Mouse (Mus musculus): Measurements from ENCODE around the gene Calml3. TPM values are rescaled to one million over a fixed set of nuclear protein-coding genes. Genes with fewer than 3 reads are reported as not detected.

Gene Calml3
- polyA plus RNA-seq, 1 experiment from 2014 or later, result not detected

- H3K9ac ChIP-seq (ENCODE audit: low read depth, low read length), result no peak overlapping the region
- WGBS, result 79% methylated on average over 3 of the region's 3 CpGs
- H3K27ac ChIP-seq (ENCODE audit: low read depth, low read length), result no peak overlapping the region
- no peak overlapping the region for H3K4me3 ChIP-seq (ENCODE audit: low read depth, low read length)
- no peaks in the 10 kb centered on the region for H3K27me3 ChIP-seq (ENCODE audit: control insufficient read depth, insufficient read depth, low read length)
- no peak overlapping the region for H3K4me2 ChIP-seq (replicated peaks; ENCODE audit: low read depth, low read length)
- H3K36me3 ChIP-seq (ENCODE audit: control insufficient read depth, insufficient read depth, low read length), result no peaks in the 10 kb centered on the region
- no peak for ATAC-seq (ENCODE audit: low FRiP score)
- no peak for DNase-seq (ENCODE audit: low spot score)
- no peaks in the 10 kb centered on the region for H3K4me1 ChIP-seq (replicated peaks; ENCODE audit: control insufficient read depth, insufficient read depth, low read length)
- H3K9me3 ChIP-seq (ENCODE audit: control insufficient read depth, low read length), result no peaks in the 10 kb centered on the region
Observed at GRCm38 (mm10) chr13:3768621-3769020, 35.5 kb downstream of the Calml3 start.

GRCm38 (mm10) chr13:3767086-3767485 lies 37.0 kb downstream of the Calml3 start:
- Histone ChIP-seq H3K27ac (ENCODE audit: low read depth, low read length) (no peak overlapping the region), H3K9ac (ENCODE audit: low read depth, low read length) (no peak overlapping the region), H3K4me3 (ENCODE audit: low read depth, low read length) (no peak overlapping the region), H3K36me3 (ENCODE audit: control insufficient read depth, insufficient read depth, low read length) (no peaks in the 10 kb centered on the region), H3K4me2 (replicated peaks; ENCODE audit: low read depth, low read length) (no peak overlapping the region), H3K4me1 (replicated peaks; ENCODE audit: control insufficient read depth, insufficient read depth, low read length) (no peaks in the 10 kb centered on the region), H3K9me3 (ENCODE audit: control insufficient read depth, low read length) (no peaks in the 10 kb centered on the region), H3K27me3 (ENCODE audit: control insufficient read depth, insufficient read depth, low read length) (no peaks in the 10 kb centered on the region)
- DNase-seq (ENCODE audit: low spot score) (no peak), ATAC-seq (ENCODE audit: low FRiP score) (no peak)

GRCm38 (mm10) chr13:3765781-3766180 lies 38.3 kb downstream of the Calml3 start:
- 92% methylated on average over 4 of the region's 4 CpGs for WGBS
- no peaks in the 10 kb centered on the region for H3K4me1 ChIP-seq (replicated peaks; ENCODE audit: control insufficient read depth, insufficient read depth, low read length)
- no peak overlapping the region for H3K4me2 ChIP-seq (replicated peaks; ENCODE audit: low read depth, low read length)
- no peaks in the 10 kb centered on the region for H3K9me3 ChIP-seq (ENCODE audit: control insufficient read depth, low read length)
- no peak for DNase-seq (ENCODE audit: low spot score)
- no peak overlapping the region for H3K27ac ChIP-seq (ENCODE audit: low read depth, low read length)
- no peak overlapping the region for H3K9ac ChIP-seq (ENCODE audit: low read depth, low read length)
- no peak overlapping the region for H3K4me3 ChIP-seq (ENCODE audit: low read depth, low read length)
- no peaks in the 10 kb centered on the region for H3K27me3 ChIP-seq (ENCODE audit: control insufficient read depth, insufficient read depth, low read length)
- no peak for ATAC-seq (ENCODE audit: low FRiP score)
- H3K36me3 ChIP-seq (ENCODE audit: control insufficient read depth, insufficient read depth, low read length), result no peaks in the 10 kb centered on the region

GRCm38 (mm10) chr13:3761131-3761530 lies 43.0 kb downstream of the Calml3 start:
- H3K36me3 ChIP-seq (ENCODE audit: control insufficient read depth, insufficient read depth, low read length), result no peaks in the 10 kb centered on the region
- no peak overlapping the region for H3K4me2 ChIP-seq (replicated peaks; ENCODE audit: low read depth, low read length)
- no peaks in the 10 kb centered on the region for H3K9me3 ChIP-seq (ENCODE audit: control insufficient read depth, low read length)
- H3K27ac ChIP-seq (ENCODE audit: low read depth, low read length), result no peak overlapping the region
- 81% methylated on average over 4 of the region's 4 CpGs for WGBS
- H3K27me3 ChIP-seq (ENCODE audit: control insufficient read depth, insufficient read depth, low read length), result no peaks in the 10 kb centered on the region
- H3K4me3 ChIP-seq (ENCODE audit: low read depth, low read length), result no peak overlapping the region
- no peak for DNase-seq (ENCODE audit: low spot score)
- no peaks in the 10 kb centered on the region for H3K4me1 ChIP-seq (replicated peaks; ENCODE audit: control insufficient read depth, insufficient read depth, low read length)
- ATAC-seq (ENCODE audit: low FRiP score), result no peak
- no peak overlapping the region for H3K9ac ChIP-seq (ENCODE audit: low read depth, low read length)

GRCm38 (mm10) chr13:3758347-3758746 lies 45.8 kb downstream of the Calml3 start:
- Histone ChIP-seq H3K27me3 (ENCODE audit: control insufficient read depth, insufficient read depth, low read length) (no peaks in the 10 kb centered on the region), H3K4me3 (ENCODE audit: low read depth, low read length) (no peak overlapping the region), H3K9ac (ENCODE audit: low read depth, low read length) (no peak overlapping the region), H3K4me1 (replicated peaks; ENCODE audit: control insufficient read depth, insufficient read depth, low read length) (no peaks in the 10 kb centered on the region), H3K27ac (ENCODE audit: low read depth, low read length) (no peak overlapping the region), H3K36me3 (ENCODE audit: control insufficient read depth, insufficient read depth, low read length) (no peaks in the 10 kb centered on the region), H3K9me3 (ENCODE audit: control insufficient read depth, low read length) (no peaks in the 10 kb centered on the region), H3K4me2 (replicated peaks; ENCODE audit: low read depth, low read length) (no peak overlapping the region)
- no peak for ATAC-seq (ENCODE audit: low FRiP score)
- WGBS, result 90% methylated on average over 2 of the region's 2 CpGs
- DNase-seq (ENCODE audit: low spot score), result no peak

- 89% methylated on average over 2 of the region's 2 CpGs for WGBS
- Histone ChIP-seq H3K36me3 (ENCODE audit: control insufficient read depth, insufficient read depth, low read length) (no peaks in the 10 kb centered on the region), H3K4me1 (replicated peaks; ENCODE audit: control insufficient read depth, insufficient read depth, low read length) (no peaks in the 10 kb centered on the region), H3K4me3 (ENCODE audit: low read depth, low read length) (no peak overlapping the region), H3K9ac (ENCODE audit: low read depth, low read length) (no peak overlapping the region), H3K9me3 (ENCODE audit: control insufficient read depth, low read length) (no peaks in the 10 kb centered on the region), H3K4me2 (replicated peaks; ENCODE audit: low read depth, low read length) (no peak overlapping the region), H3K27me3 (ENCODE audit: control insufficient read depth, insufficient read depth, low read length) (no peaks in the 10 kb centered on the region), H3K27ac (ENCODE audit: low read depth, low read length) (no peak overlapping the region)
- no peak for DNase-seq (ENCODE audit: low spot score)
- no peak for ATAC-seq (ENCODE audit: low FRiP score)
Observed at GRCm38 (mm10) chr13:3753291-3753690, 50.8 kb downstream of the Calml3 start.

Other genes with a start within 250 kb of the Calml3 start
- 21.1 and 37.2 TPM in 2 replicates for gene Fam208b, start 193.2 kb downstream of the Calml3 start, polyA plus RNA-seq (2014; fragmentation: Nextera tagmentation; extraction: Ambion mirVana)
- 7.8 and 13.2 TPM in 2 replicates for gene Asb13, start 170.3 kb downstream of the Calml3 start, polyA plus RNA-seq (2014; fragmentation: Nextera tagmentation; extraction: Ambion mirVana)
- not detected in 2 replicates for gene Calm4, start 33.4 kb upstream of the Calml3 start, polyA plus RNA-seq (2014; fragmentation: Nextera tagmentation; extraction: Ambion mirVana)
- not detected in 2 replicates for gene Calm5, start 49.9 kb upstream of the Calml3 start, polyA plus RNA-seq (2014; fragmentation: Nextera tagmentation; extraction: Ambion mirVana)
- 31.4 and 33.9 TPM in 2 replicates for gene Net1, start 113.9 kb upstream of the Calml3 start, polyA plus RNA-seq (2014; fragmentation: Nextera tagmentation; extraction: Ambion mirVana)
- gene Tubal3, start 114.0 kb upstream of the Calml3 start, polyA plus RNA-seq (2014; fragmentation: Nextera tagmentation; extraction: Ambion mirVana), result not detected in 2 replicates
- not detected in 2 replicates for gene Ucn3, start 141.0 kb upstream of the Calml3 start, polyA plus RNA-seq (2014; fragmentation: Nextera tagmentation; extraction: Ambion mirVana)
- 0.06 and 0.22 TPM in 2 replicates for gene Akr1c14, start 244.7 kb upstream of the Calml3 start, polyA plus RNA-seq (2014; fragmentation: Nextera tagmentation; extraction: Ambion mirVana)